Mouse (Mus musculus) layer of hippocampus, adult 9-10 months (tissue): ENCODE measurements around the gene Syndig1.

ENCODE experiments used
- DNase-seq: peaks from one replicate; pipeline ENCODE4 v3.0.0; 2022; ENCODE audit warnings: low spot score

Syndig1 gene

GRCm38 (mm10) chr2:149828911-149829310, at the start of gene Syndig1:
Gene Syndig1 (plus strand): TSS chr2:149829211.
- DNase-seq: no peak

GRCm38 (mm10) chr2:149798613-149799012, 30.4 kb upstream of the Syndig1 start:
- DNase-seq: no peak

GRCm38 (mm10) chr2:149804599-149805140, 24.3 kb upstream of the Syndig1 start:
- DNase-seq: no peak

GRCm38 (mm10) chr2:149805256-149805655, 23.8 kb upstream of the Syndig1 start:
- DNase-seq: no peak

- DNase-seq: no peak
These were observed 16.1 kb upstream of the Syndig1 start for GRCm38 (mm10) chr2:149812899-149813298.

- DNase-seq: no peak
These were observed 10.6 kb upstream of the Syndig1 start for GRCm38 (mm10) chr2:149818395-149818794.

GRCm38 (mm10) chr2:149819751-149820150, 9.3 kb upstream of the Syndig1 start:
- no peak for DNase-seq

- no peak for DNase-seq
These were observed 8.8 kb upstream of the Syndig1 start for GRCm38 (mm10) chr2:149820201-149820600.

- DNase-seq: no peak
These were observed 1.0 kb downstream of the Syndig1 start for GRCm38 (mm10) chr2:149829955-149830535.

GRCm38 (mm10) chr2:149830536-149831458, 1.8 kb downstream of the Syndig1 start, which contains the start of gene C530025M09Rik:
Gene C530025M09Rik (minus strand): TSS chr2:149831213.
- DNase-seq: no peak

GRCm38 (mm10) chr2:149831459-149832245, 2.6 kb downstream of the Syndig1 start:
- no peak for DNase-seq

GRCm38 (mm10) chr2:149832301-149832700, 3.3 kb downstream of the Syndig1 start:
- DNase-seq: no peak

GRCm38 (mm10) chr2:149835091-149835490, 6.1 kb downstream of the Syndig1 start:
- DNase-seq: no peak

GRCm38 (mm10) chr2:149836471-149837135, 7.6 kb downstream of the Syndig1 start:
- DNase-seq: no peak

- no peak for DNase-seq
These were observed 10.7 kb downstream of the Syndig1 start for GRCm38 (mm10) chr2:149839666-149840065.

- DNase-seq: no peak
These were observed 15.6 kb downstream of the Syndig1 start for GRCm38 (mm10) chr2:149844575-149844974.

GRCm38 (mm10) chr2:149848778-149849177, 19.8 kb downstream of the Syndig1 start:
- DNase-seq: no peak

GRCm38 (mm10) chr2:149861002-149861401, 32.0 kb downstream of the Syndig1 start:
- DNase-seq: no peak

- no peak for DNase-seq
These were observed 37.0 kb downstream of the Syndig1 start for GRCm38 (mm10) chr2:149865914-149866435.

- DNase-seq: no peak
These were observed 41.5 kb downstream of the Syndig1 start for GRCm38 (mm10) chr2:149870496-149870895.

- no peak for DNase-seq
These were observed 43.5 kb downstream of the Syndig1 start for GRCm38 (mm10) chr2:149872496-149872895.
